Mouse (Mus musculus) embryonic facial prominence, embryonic 11.5 days (tissue): ENCODE results near the gene Zfp384. TPM values are rescaled to one million over a fixed set of nuclear protein-coding genes. Genes with fewer than 3 reads are reported as not detected.

Source experiments
- ATAC-seq: fragments of 200-750 bp; cut with Nextera tagmentation; replicated peaks from 2 replicates; pipeline ENCODE4 v1.8.0; 2017; ENCODE audit warnings: low read depth; ENCODE audit not compliant: insufficient number of reproducible peaks, low FRiP score, low TSS enrichment
- DNase-seq: peaks from one replicate; pipeline ENCODE4 v3.0.0-alpha.2; 2015; ENCODE audit warnings: low spot score
- H3K27ac ChIP-seq: fragments of 300-500 bp; sonication (generic); replicated peaks from 2 replicates; pipeline ENCODE4 v1.5.1; 2014; ENCODE audit warnings: mild to moderate bottlenecking, low read depth, low read length, control low read depth
- H3K27me3 ChIP-seq: fragments of 300-500 bp; sonication (generic); 2 replicates; pipeline ENCODE4 v1.6.1; 2014; ENCODE audit warnings: mild to moderate bottlenecking, low read length, moderate library complexity, mixed read lengths; ENCODE audit not compliant: control insufficient read depth, insufficient read depth
- H3K36me3 ChIP-seq: fragments of 300-500 bp; sonication (generic); replicated peaks from 2 replicates; pipeline ENCODE4 v1.6.1; 2014; ENCODE audit warnings: low read depth, mild to moderate bottlenecking, low read length, moderate library complexity, mixed read lengths; ENCODE audit not compliant: control insufficient read depth, insufficient read depth
- H3K4me1 ChIP-seq: fragments of 300-500 bp; sonication (generic); 2 replicates; pipeline ENCODE4 v1.6.1; 2014; ENCODE audit warnings: low read length, mixed read lengths; ENCODE audit not compliant: control insufficient read depth, insufficient read depth
- H3K4me2 ChIP-seq: fragments of 300-500 bp; sonication (generic); 2 replicates; pipeline ENCODE4 v1.6.1; 2014; ENCODE audit warnings: low read depth, mild to moderate bottlenecking, control low read depth, low read length, moderate library complexity
- H3K4me3 ChIP-seq: fragments of 300-500 bp; sonication (generic); 2 replicates; pipeline ENCODE4 v1.5.1; 2014; ENCODE audit warnings: low read depth, low read length, control low read depth
- H3K9ac ChIP-seq: fragments of 300-500 bp; sonication (generic); replicated peaks from 2 replicates; pipeline ENCODE4 v1.6.1; 2014; ENCODE audit warnings: mild to moderate bottlenecking, control low read depth, low read length
- H3K9me3 ChIP-seq: fragments of 300-500 bp; sonication (generic); replicated peaks from 2 replicates; pipeline ENCODE4 v1.6.1; 2016; ENCODE audit warnings: mild to moderate bottlenecking, low read length, inconsistent platforms, mixed read lengths; ENCODE audit not compliant: control insufficient read depth
- WGBS: fragments of 180-500 bp; shearing (Covaris S2); extraction: QIAGEN DNeasy Blood & Tissue Kit; methylation state at CpG from one replicate; pipeline ENCODE4 v1.1.7; 2014; 5-methylcytosine and 5-hydroxymethylcytosine counted together
- polyA plus RNA-seq: library from polyadenylated mRNA; unstranded; fragments of >200 nt; fragmentation: Nextera tagmentation; extraction: Ambion mirVana; gene quantifications from 2 replicates; pipeline ENCODE4 v1.2.1, GENCODE M21; 2014

Zfp384 gene
- 7.7 and 10.6 TPM in 2 replicates for polyA plus RNA-seq

GRCm38 (mm10) chr6:125009129-125009180 is at the start of gene Zfp384:
Gene Zfp384 (plus strand): TSS chr6:125009145.
- WGBS, result 0% methylated on average over 3 of the region's 3 CpGs
- no peaks in the 10 kb centered on the region for H3K9me3 ChIP-seq
- peak within 1 kb of the TSS; percentile 76 for H3K4me3 ChIP-seq
- H3K9ac ChIP-seq, result peak within 1 kb of the TSS; percentile 95
- H3K27me3 ChIP-seq, result no peaks in the 10 kb centered on the region
- ATAC-seq, result no peak
- peak within 1 kb of the TSS; percentile 97 for H3K27ac ChIP-seq
- DNase-seq, result no peak
- H3K4me2 ChIP-seq, result peak within 1 kb of the TSS; percentile 70
- no peaks in the 10 kb centered on the region; the same call in none of the 2 replicates for H3K36me3 ChIP-seq
- no peaks in the 10 kb centered on the region; the same call in 1 of the 2 replicates for H3K4me1 ChIP-seq

GRCm38 (mm10) chr6:124959960-124960359 is 49.0 kb upstream of the Zfp384 start:
- 93% methylated on average over 13 of the region's 13 CpGs for WGBS
- ATAC-seq (no peak), DNase-seq (no peak)
- no peak overlapping the region for H3K27ac ChIP-seq
- no peak overlapping the region for H3K4me3 ChIP-seq
- no peak overlapping the region for H3K9ac ChIP-seq
- H3K27me3 ChIP-seq, result no peaks in the 10 kb centered on the region
- H3K4me1 ChIP-seq, result no peaks in the 10 kb centered on the region
- peaks cover 4% of the 10 kb centered on the region for H3K36me3 ChIP-seq
- no peaks in the 10 kb centered on the region for H3K9me3 ChIP-seq
- H3K4me2 ChIP-seq, result no peak overlapping the region

- Histone ChIP-seq H3K27ac (no peak overlapping the region), H3K36me3 (peaks cover 4% of the 10 kb centered on the region), H3K9ac (no peak overlapping the region), H3K4me3 (no peak overlapping the region), H3K4me1 (no peaks in the 10 kb centered on the region), H3K27me3 (no peaks in the 10 kb centered on the region), H3K4me2 (no peak overlapping the region), H3K9me3 (no peaks in the 10 kb centered on the region)
- ATAC-seq, result no peak
- 90% methylated on average over 12 of the region's 12 CpGs for WGBS
- DNase-seq, result no peak
Observed at GRCm38 (mm10) chr6:124961021-124961420, 47.9 kb upstream of the Zfp384 start.

- DNase-seq, result no peak
- Histone ChIP-seq H3K4me1 (no peaks in the 10 kb centered on the region), H3K9me3 (no peaks in the 10 kb centered on the region), H3K27ac (no peak overlapping the region), H3K4me3 (peak overlapping the region; percentile 71), H3K36me3 (no peaks in the 10 kb centered on the region), H3K4me2 (peak overlapping the region; percentile 92), H3K9ac (peak overlapping the region; percentile 91), H3K27me3 (no peaks in the 10 kb centered on the region)
- WGBS, result 46% methylated on average over 16 of the region's 16 CpGs
- peak; percentile 30; the same call in 1 of the 2 replicates for ATAC-seq
Observed at GRCm38 (mm10) chr6:124964638-124965037, 44.3 kb upstream of the Zfp384 start.

- ATAC-seq (peak; percentile 93), DNase-seq (peak; percentile 97)
- no peaks in the 10 kb centered on the region for H3K36me3 ChIP-seq
- H3K9ac ChIP-seq, result peak within 1 kb of the TSS; percentile 91
- H3K27ac ChIP-seq, result peak within 1 kb of the TSS; percentile 82
- H3K4me3 ChIP-seq, result peak within 1 kb of the TSS; percentile 71
- under 1% methylated on average over 65 of the region's 68 CpGs for WGBS
- H3K4me1 ChIP-seq, result no peaks in the 10 kb centered on the region
- peak within 1 kb of the TSS; percentile 92 for H3K4me2 ChIP-seq
- no peaks in the 10 kb centered on the region for H3K27me3 ChIP-seq
- no peaks in the 10 kb centered on the region for H3K9me3 ChIP-seq
Observed at GRCm38 (mm10) chr6:124965088-124965719, 43.7 kb upstream of the Zfp384 start, which contains the start of gene Cops7a. Gene Cops7a (minus strand): TSS chr6:124965538.

GRCm38 (mm10) chr6:124965747-124966146 is 43.2 kb upstream of the Zfp384 start:
- H3K4me3 ChIP-seq, result peak overlapping the region; percentile 71
- ATAC-seq, result no peak
- H3K27me3 ChIP-seq, result no peaks in the 10 kb centered on the region
- 17% methylated on average over 15 of the region's 15 CpGs for WGBS
- no peak for DNase-seq
- peak overlapping the region; percentile 92 for H3K4me2 ChIP-seq
- H3K36me3 ChIP-seq, result no peaks in the 10 kb centered on the region
- H3K27ac ChIP-seq, result peak overlapping the region; percentile 82
- H3K9me3 ChIP-seq, result no peaks in the 10 kb centered on the region
- peak overlapping the region; percentile 91 for H3K9ac ChIP-seq
- no peaks in the 10 kb centered on the region for H3K4me1 ChIP-seq

- no peak for ATAC-seq
- no peak for DNase-seq
- Histone ChIP-seq H3K27ac (no peak overlapping the region), H3K27me3 (no peaks in the 10 kb centered on the region), H3K4me2 (no peak overlapping the region; the same call in 1 of the 2 replicates), H3K36me3 (no peaks in the 10 kb centered on the region), H3K9me3 (no peaks in the 10 kb centered on the region), H3K4me3 (no peak overlapping the region), H3K9ac (no peak overlapping the region), H3K4me1 (no peaks in the 10 kb centered on the region)
- WGBS, result 97% methylated on average over 7 of the region's 7 CpGs
Observed at GRCm38 (mm10) chr6:124966466-124967118, 42.4 kb upstream of the Zfp384 start.

GRCm38 (mm10) chr6:124967766-124968165 is 41.2 kb upstream of the Zfp384 start:
- no peak for ATAC-seq
- no peak overlapping the region for H3K27ac ChIP-seq
- no peak overlapping the region for H3K4me2 ChIP-seq
- no peaks in the 10 kb centered on the region for H3K9me3 ChIP-seq
- no peaks in the 10 kb centered on the region for H3K4me1 ChIP-seq
- no peaks in the 10 kb centered on the region for H3K27me3 ChIP-seq
- H3K4me3 ChIP-seq, result no peak overlapping the region
- no peaks in the 10 kb centered on the region for H3K36me3 ChIP-seq
- WGBS, result 72% methylated on average over 4 of the region's 4 CpGs
- no peak overlapping the region for H3K9ac ChIP-seq
- DNase-seq, result peak; percentile 59
